Mouse (Mus musculus): ENCODE data around the gene Cd300lb. TPM values are rescaled to one million over a fixed set of nuclear protein-coding genes. Genes with fewer than 3 reads are reported as not detected.

The Cd300lb gene
- polyA plus RNA-seq (2015; fragmentation: Nextera tagmentation; extraction: Ambion mirVana): 0.40 and 0.62 TPM in 2 replicates

DNA sequence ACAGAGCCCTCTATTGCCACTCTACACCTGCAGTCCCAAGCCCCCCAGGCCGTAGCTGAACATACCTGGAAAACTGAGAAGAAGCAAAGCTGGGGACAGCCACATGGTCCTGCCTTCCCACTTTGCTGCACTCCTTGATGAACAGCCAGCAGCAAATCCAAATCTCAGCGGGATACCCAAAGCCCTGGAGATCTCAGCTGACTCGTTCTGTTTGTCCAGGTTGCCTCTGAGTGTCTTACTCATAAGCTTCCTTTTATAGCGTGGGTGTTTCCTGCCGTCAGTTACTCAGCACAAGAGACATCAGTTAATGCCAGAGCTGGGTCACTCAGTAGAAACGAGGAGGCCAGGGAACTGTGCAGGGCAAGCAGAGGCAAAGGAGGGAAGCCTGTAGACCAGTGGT lies at the start of gene Cd300lb:
Cd300lb (minus strand) TSS at position 243 of the 400 bp plus-strand sequence.

DNA sequence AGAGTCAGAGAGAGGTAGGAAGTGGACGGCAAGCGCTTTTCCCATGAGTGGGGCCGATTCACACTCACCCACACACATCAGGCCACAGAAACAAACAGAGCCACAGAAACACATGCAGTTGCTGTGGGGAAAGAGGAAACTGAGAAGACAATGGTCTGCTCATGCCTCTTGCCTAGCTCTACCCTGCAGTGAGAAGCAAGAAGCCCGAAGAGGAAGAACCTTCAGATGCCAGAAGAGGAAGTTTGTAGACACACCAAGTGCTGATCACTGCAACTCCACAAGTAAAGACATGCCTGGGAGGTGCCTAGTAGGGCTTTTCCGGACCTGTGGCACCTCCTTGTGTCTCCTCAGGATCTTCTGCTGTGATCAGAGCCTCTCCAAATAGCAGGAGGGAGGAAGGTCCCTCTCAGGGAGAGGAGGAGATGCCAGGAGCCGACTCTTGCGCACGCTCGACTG lies 34.6 kb upstream of the Cd300lb start, which contains the start of gene Cd300c:
Cd300c (minus strand) TSS at position 406 of the 456 bp plus-strand sequence.

DNA sequence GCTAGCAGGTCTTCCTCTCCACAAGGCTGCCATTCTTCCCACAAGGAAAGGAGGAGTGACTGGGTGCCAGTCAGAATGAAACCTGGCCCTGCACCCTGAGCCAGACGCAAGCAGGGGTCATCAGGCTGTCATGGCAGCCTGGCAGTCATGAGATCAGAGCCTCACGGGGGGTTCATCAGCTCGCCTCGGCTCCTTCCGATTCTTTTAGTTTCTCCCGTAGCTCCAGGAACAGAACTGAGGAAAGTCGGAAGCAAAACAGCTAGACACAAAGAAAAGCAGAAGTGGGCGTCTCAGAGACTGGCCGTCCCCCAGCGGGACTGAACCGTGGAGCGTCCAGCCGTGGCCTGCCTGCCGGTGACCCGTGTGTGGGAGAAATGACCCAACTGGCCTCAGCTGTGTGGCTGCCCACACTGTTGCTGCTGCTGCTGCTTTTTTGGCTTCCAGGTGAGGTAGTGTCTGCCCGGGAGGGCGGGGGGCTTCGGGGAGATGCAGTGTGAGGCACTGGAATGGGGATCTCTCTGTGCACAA lies 44.1 kb downstream of the Cd300lb start, which contains the start of gene Cd300a:
Cd300a (plus strand) TSS at position 51 of the 528 bp plus-strand sequence.

Other genes with a start within 250 kb of the Cd300lb start
- gene Dnaic2, start 207.0 kb downstream of the Cd300lb start, polyA plus RNA-seq (2015; fragmentation: Nextera tagmentation; extraction: Ambion mirVana): 1.1 and 1.2 TPM in 2 replicates
- 0.41 and 0.81 TPM in 2 replicates for gene Kif19a, start 169.0 kb downstream of the Cd300lb start, polyA plus RNA-seq (2015; fragmentation: Nextera tagmentation; extraction: Ambion mirVana)
- gene Btbd17, start 138.4 kb downstream of the Cd300lb start, polyA plus RNA-seq (2015; fragmentation: Nextera tagmentation; extraction: Ambion mirVana): 1.4 and 1.9 TPM in 2 replicates
- not detected in 2 replicates for gene Gpr142, start 135.5 kb downstream of the Cd300lb start, polyA plus RNA-seq (2015; fragmentation: Nextera tagmentation; extraction: Ambion mirVana)
- 37.8 and 38.2 TPM in 2 replicates for gene Gprc5c, start 83.2 kb downstream of the Cd300lb start, polyA plus RNA-seq (2015; fragmentation: Nextera tagmentation; extraction: Ambion mirVana)
- 1.3 and 2.7 TPM in 2 replicates for gene Cd300a, start 44.3 kb downstream of the Cd300lb start, polyA plus RNA-seq (2015; fragmentation: Nextera tagmentation; extraction: Ambion mirVana)
- not detected in 2 replicates for gene Cd300c, start 34.8 kb upstream of the Cd300lb start, polyA plus RNA-seq (2015; fragmentation: Nextera tagmentation; extraction: Ambion mirVana)
- gene Cd300ld, start 55.5 kb upstream of the Cd300lb start, polyA plus RNA-seq (2015; fragmentation: Nextera tagmentation; extraction: Ambion mirVana): 0.55 and 0.78 TPM in 2 replicates
- gene Cd300c2, start 67.5 kb upstream of the Cd300lb start, polyA plus RNA-seq (2015; fragmentation: Nextera tagmentation; extraction: Ambion mirVana): 2.0 and 2.1 TPM in 2 replicates
- 0.16 TPM in 1 of 2 replicates, not detected in the other for gene Cd300ld2, start 81.8 kb upstream of the Cd300lb start, polyA plus RNA-seq (2015; fragmentation: Nextera tagmentation; extraction: Ambion mirVana)
- not detected in 2 replicates for gene Cd300ld4, start 92.6 kb upstream of the Cd300lb start, polyA plus RNA-seq (2015; fragmentation: Nextera tagmentation; extraction: Ambion mirVana)
- not detected in 2 replicates for gene Cd300ld5, start 103.4 kb upstream of the Cd300lb start, polyA plus RNA-seq (2015; fragmentation: Nextera tagmentation; extraction: Ambion mirVana)
- gene Cd300ld3, start 114.0 kb upstream of the Cd300lb start, polyA plus RNA-seq (2015; fragmentation: Nextera tagmentation; extraction: Ambion mirVana): not detected in 2 replicates
- gene Cd300e, start 127.8 kb upstream of the Cd300lb start, polyA plus RNA-seq (2015; fragmentation: Nextera tagmentation; extraction: Ambion mirVana): not detected in 2 replicates
- 1.1 and 1.5 TPM in 2 replicates for gene Rab37, start 157.0 kb upstream of the Cd300lb start, polyA plus RNA-seq (2015; fragmentation: Nextera tagmentation; extraction: Ambion mirVana)
- gene Cd300lf, start 199.6 kb upstream of the Cd300lb start, polyA plus RNA-seq (2015; fragmentation: Nextera tagmentation; extraction: Ambion mirVana): 0.62 and 0.94 TPM in 2 replicates
- gene Slc9a3r1, start 229.0 kb upstream of the Cd300lb start, polyA plus RNA-seq (2015; fragmentation: Nextera tagmentation; extraction: Ambion mirVana): 6.8 and 9.1 TPM in 2 replicates